Mouse (Mus musculus) small intestine, adult 2 months (tissue): Measurements from ENCODE around the gene Acaca. TPM values are rescaled to one million over a fixed set of nuclear protein-coding genes. Genes with fewer than 3 reads are reported as not detected.

Experiments
- H3K27ac ChIP-seq: fragments of 200-500 bp; 2 replicates; pipeline ENCODE4 v1.5.1; 2012; ENCODE audit warnings: low read depth, low read length, control low read depth, inconsistent platforms; ENCODE audit not compliant: insufficient read depth
- H3K27me3 ChIP-seq: fragments of 200-500 bp; 2 replicates; pipeline ENCODE4 v1.6.1; 2012; ENCODE audit warnings: mild to moderate bottlenecking, moderate library complexity, low read length, inconsistent platforms; ENCODE audit not compliant: control insufficient read depth, insufficient read depth
- H3K36me3 ChIP-seq: fragments of 200-500 bp; 2 replicates; pipeline ENCODE4 v1.6.1; 2012; ENCODE audit warnings: mild to moderate bottlenecking, low read length, control low read depth, inconsistent platforms; ENCODE audit not compliant: control insufficient read depth, insufficient read depth
- H3K4me1 ChIP-seq: fragments of 200-500 bp; 2 replicates; pipeline ENCODE4 v1.6.1; 2012; ENCODE audit warnings: low read length, inconsistent platforms, mixed read lengths; ENCODE audit not compliant: control insufficient read depth, insufficient read depth, insufficient read length
- H3K4me3 ChIP-seq: fragments of 200-500 bp; 2 replicates; pipeline ENCODE4 v1.5.1; 2012; ENCODE audit warnings: low read depth, mild to moderate bottlenecking, control low read depth, inconsistent platforms, low read length, moderate library complexity
- CTCF ChIP-seq: fragments of 200-500 bp; IDR thresholded peaks from 2 replicates; pipeline ENCODE4 v1.5.1; 2012; ENCODE audit warnings: low read depth, mild to moderate bottlenecking, control low read depth, inconsistent platforms, low read length, moderate library complexity, mixed read lengths; ENCODE audit not compliant: insufficient replicate concordance, insufficient read length; ENCODE audit errors: extremely low read depth
- POLR2A ChIP-seq: fragments of 200-500 bp; IDR thresholded peaks from 2 replicates; pipeline ENCODE4 v1.6.1; 2012; ENCODE audit warnings: low read depth, mild to moderate bottlenecking, control low read depth, inconsistent platforms, low read length, moderate library complexity
- WGBS: fragments of 180-500 bp; shearing (Covaris S2); methylation state at CpG from one replicate; pipeline ENCODE4 v1.1.7; 2018; 5-methylcytosine and 5-hydroxymethylcytosine counted together
- polyA plus RNA-seq: library from polyadenylated mRNA; depleted of rRNA; stranded (reverse); fragments of >200 nt; gene quantifications from 2 replicates; pipeline ENCODE4 v1.2.3, GENCODE M21; 2012

Acaca gene
- polyA plus RNA-seq, 1 experiment: 4.0 TPM

DNA sequence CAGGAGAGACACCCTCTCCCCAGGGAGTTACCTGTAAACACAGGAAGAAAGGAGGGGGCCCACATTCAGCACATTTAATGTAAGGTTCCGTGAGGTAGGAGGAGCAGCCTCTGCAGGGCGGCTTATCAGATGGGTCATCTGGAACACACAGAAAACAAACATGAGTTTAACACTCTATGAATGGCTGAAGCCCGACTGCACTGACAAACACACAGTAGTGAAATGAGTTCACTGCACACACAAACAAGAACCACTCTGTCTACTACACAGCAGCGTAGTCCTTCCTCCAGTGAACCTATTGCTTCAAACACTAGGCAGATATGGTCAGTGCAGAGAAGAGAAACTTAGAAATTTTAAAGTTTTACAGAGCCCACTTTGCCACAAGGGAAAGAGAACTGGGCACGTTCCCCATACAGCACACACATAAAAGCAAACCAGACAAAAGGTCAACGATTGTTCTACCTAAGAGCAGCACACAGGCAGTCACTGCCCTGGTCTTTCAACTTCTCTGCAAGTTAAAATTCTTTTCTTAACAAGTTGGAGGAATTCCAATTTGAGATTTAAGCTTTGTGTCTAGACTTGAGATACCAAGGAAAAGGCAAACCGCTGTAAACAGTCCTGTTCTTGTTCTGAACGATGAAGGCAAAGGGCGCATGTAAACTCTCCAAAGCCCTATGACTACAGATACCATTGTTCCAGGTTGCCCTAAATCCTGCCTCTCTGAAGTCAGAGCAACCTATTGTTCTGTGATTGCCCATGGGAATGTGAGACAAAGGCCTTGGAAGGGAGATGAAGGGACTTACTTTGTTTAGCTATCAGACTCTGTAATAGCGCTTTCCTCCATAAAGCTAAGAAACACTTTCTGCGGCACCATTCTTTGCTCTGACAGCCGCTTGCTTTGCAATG lies 8.2 kb upstream of the Acaca start:
- H3K4me3 ChIP-seq: no peak overlapping the region
- WGBS: 71% methylated on average over 12 of the region's 12 CpGs
- H3K27me3 ChIP-seq: no peaks in the 10 kb centered on the region
- no peak overlapping the region for H3K27ac ChIP-seq
- no peaks in the 10 kb centered on the region for H3K4me1 ChIP-seq
- peaks cover 28% of the 10 kb centered on the region for H3K36me3 ChIP-seq
- TF ChIP-seq POLR2A (no peak), CTCF (no peak)

DNA sequence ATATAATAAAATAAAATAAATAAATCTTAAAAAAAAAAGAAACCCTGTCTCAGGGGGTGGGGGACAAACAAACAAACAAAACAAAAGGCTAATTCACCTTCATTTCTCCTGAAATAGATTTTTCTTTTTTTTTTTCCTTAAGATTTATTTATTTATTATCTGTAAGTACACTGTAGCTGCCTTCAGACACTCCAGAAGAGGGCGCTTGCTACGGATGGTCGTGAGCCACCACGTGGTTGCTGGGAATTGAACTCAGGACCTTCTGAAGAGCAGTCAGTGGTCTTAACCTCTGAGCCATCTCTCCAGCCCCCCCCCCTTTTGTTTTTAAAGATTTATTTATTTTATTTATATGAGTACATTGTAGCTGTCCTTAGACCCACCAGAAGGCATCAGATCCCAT lies 1.5 kb upstream of the Acaca start:
- H3K4me3 ChIP-seq: no peak overlapping the region
- no peaks in the 10 kb centered on the region for H3K27me3 ChIP-seq
- no peak overlapping the region for H3K27ac ChIP-seq
- TF ChIP-seq POLR2A (no peak), CTCF (no peak)
- WGBS: 55% methylated on average over 4 of the region's 4 CpGs
- H3K4me1 ChIP-seq: no peaks in the 10 kb centered on the region
- H3K36me3 ChIP-seq: peaks cover 10% of the 10 kb centered on the region

GRCm38 (mm10) chr11:84129799-84130185 lies 320 bp downstream of the Acaca start:
- H3K27me3 ChIP-seq: no peaks in the 10 kb centered on the region
- H3K4me3 ChIP-seq: peak overlapping the region; percentile 83
- no peak overlapping the region for H3K27ac ChIP-seq
- H3K4me1 ChIP-seq: no peaks in the 10 kb centered on the region
- H3K36me3 ChIP-seq: peaks cover 8% of the 10 kb centered on the region
- WGBS: 5% methylated on average over 11 of the region's 11 CpGs
- no peak for TF ChIP-seq CTCF
- no peak for TF ChIP-seq POLR2A

DNA sequence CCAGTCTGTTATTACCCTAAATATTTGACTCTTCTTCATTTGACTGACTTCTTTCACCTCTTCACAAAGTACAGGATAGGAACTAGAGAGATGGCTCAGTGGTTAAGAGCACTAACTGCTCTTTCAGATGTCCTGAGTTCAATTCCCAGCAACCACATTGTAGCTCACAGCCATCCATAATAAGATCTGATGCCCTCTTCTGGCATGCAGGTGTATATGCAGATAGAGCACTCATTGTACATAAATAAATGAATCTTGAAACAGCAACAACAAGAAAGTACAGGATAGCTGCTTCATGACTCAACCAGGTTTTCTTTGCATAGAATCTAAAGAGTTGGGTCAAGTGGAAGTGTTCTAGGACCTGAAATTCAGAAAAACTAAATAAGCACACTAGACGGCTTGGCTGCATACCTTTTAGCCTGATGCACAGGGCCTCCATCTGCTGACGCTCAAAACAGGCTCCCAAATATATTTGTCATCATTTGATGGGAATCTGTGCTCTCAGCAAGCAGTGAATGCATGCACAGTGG lies 4.9 kb downstream of the Acaca start:
- WGBS: 92% methylated on average over 2 of the region's 2 CpGs
- no peak for TF ChIP-seq CTCF
- TF ChIP-seq POLR2A: no peak
- H3K4me3 ChIP-seq: no peak overlapping the region
- no peaks in the 10 kb centered on the region for H3K36me3 ChIP-seq
- no peaks in the 10 kb centered on the region for H3K4me1 ChIP-seq
- H3K27ac ChIP-seq: no peak overlapping the region
- H3K27me3 ChIP-seq: peaks cover 3% of the 10 kb centered on the region; the same call in 1 of the 2 replicates

DNA sequence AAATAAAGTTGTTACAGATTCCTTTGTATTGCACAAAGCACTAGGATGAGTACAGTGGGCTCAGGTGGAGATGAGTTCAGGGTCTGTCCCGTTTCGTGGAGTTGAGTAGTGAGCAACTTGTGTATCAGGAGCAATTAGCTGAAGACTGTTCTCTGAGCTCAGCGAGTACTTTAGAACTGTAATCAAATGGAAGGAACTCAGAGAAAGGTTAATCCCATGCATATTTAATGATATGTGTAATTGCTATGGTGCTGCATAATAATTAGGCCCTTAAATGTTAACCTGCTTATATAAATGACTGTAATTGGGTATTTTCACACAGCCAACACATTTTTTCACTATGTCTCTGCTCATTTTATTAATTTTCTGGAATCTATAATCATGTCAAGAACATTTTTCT lies 7.0 kb downstream of the Acaca start:
- no peak overlapping the region for H3K27ac ChIP-seq
- WGBS: 90% methylated on average over 3 of the region's 3 CpGs
- H3K4me1 ChIP-seq: no peaks in the 10 kb centered on the region
- no peak for TF ChIP-seq CTCF
- TF ChIP-seq POLR2A: no peak
- peaks cover 3% of the 10 kb centered on the region; the same call in 1 of the 2 replicates for H3K27me3 ChIP-seq
- no peaks in the 10 kb centered on the region for H3K36me3 ChIP-seq
- H3K4me3 ChIP-seq: no peak overlapping the region

DNA sequence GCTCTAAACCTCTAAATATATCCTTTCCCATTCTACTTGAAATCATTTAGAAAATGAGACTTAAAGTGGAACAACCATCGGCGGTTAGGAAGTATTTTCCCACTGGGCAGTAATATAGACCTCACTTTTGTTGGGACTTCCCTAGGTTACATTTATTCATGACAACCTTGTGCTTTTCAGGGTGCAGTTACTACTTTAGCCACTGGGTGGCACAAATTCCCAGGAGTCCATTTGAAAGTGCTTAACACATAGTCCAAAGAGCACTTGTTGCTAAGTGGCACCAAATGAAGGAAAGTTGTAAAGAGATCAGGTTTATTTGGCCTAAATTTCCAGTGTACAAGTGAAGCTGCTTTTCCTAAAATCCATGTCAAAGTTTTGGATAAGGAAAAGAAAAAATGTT lies 12.3 kb downstream of the Acaca start:
- peaks cover 6% of the 10 kb centered on the region for H3K36me3 ChIP-seq
- peaks cover 11% of the 10 kb centered on the region; the same call in 1 of the 2 replicates for H3K4me1 ChIP-seq
- H3K4me3 ChIP-seq: no peak overlapping the region
- no peak overlapping the region for H3K27ac ChIP-seq
- 39% methylated on average over 2 of the region's 2 CpGs for WGBS
- no peak for TF ChIP-seq CTCF
- TF ChIP-seq POLR2A: no peak
- H3K27me3 ChIP-seq: peaks cover 3% of the 10 kb centered on the region; the same call in 1 of the 2 replicates

DNA sequence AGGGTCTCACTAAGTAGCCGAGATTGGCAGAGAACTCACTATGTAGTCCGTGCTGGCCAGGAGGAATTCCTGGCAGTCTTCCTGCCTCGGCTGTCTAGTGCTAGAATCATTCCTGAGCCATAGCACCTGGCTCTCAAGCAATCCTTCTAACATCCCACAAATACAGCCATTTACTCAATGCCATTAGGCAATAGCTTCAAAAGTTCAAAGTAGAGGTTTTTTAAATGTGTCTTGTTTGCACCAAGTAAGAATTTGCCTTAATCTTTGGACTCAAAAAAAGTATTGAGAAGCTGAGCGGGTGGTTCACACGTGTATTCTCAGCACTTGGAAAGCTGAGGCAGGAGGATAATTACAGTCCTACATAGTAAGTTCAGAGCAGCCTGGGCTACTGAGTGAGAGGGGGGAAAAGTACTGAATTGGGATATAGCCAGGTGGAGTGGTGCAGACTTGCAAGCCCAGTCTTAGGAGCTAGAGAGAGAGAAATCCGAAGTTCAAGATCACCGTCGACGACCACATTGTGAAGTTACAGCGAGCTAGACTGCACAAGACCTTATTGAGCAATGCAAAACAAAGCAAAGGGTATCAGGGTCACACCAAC lies 15.8 kb downstream of the Acaca start:
- Histone ChIP-seq H3K27ac (no peak overlapping the region; the same call in 1 of the 2 replicates), H3K4me3 (no peak overlapping the region), H3K4me1 (peaks cover 11% of the 10 kb centered on the region; the same call in 1 of the 2 replicates), H3K27me3 (no peaks in the 10 kb centered on the region), H3K36me3 (peaks cover 28% of the 10 kb centered on the region)
- WGBS: 72% methylated on average over 10 of the region's 10 CpGs
- no peak for TF ChIP-seq CTCF
- TF ChIP-seq POLR2A: no peak
